Mouse (Mus musculus) layer of hippocampus, postnatal 36 days (tissue): ENCODE results near the gene Larp1b. TPM values are rescaled to one million over a fixed set of nuclear protein-coding genes. Genes with fewer than 3 reads are reported as not detected.
"Not testable (repeated sequence)": the region's sequence is repeated elsewhere in the genome, so short reads cannot be mapped to it uniquely, and the experiment has no call there.

Source experiments
- DNase-seq, 2 experiments: peaks; one replicate each; pipeline ENCODE4 v3.0.0; 2022
- total RNA-seq, 2 experiments: library from RNA; stranded (reverse); gene quantifications; 2 replicates each; pipeline ENCODE4 v1.2.3; 2021

The Larp1b gene
- total RNA-seq = 10 to 100 TPM; 15.3 to 16.3 TPM

GRCm38 (mm10) chr3:40949170-40949902, at the start of gene Larp1b:
Gene Larp1b, plus strand, starts transcription at chr3:40949828.
- peak; percentile 99 for DNase-seq

DNA sequence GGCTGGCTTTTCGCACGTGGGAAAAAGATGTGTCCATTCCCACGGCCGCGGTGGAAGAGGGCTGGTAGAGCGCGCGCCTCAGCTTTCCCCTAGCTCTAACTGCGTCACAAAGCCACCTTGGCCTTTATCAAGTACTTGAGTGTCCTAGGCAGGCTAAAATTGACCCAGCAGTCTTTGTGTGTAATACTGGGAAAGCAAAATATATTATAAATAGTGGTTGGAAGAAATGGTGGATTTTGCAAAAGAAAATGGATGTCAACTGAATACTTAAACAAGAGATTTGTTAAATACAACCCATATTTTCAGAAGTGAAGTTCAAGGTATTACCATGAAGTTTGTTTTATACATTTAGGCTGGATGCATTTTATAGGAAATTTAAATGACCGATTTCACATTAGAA, 47.2 kb upstream of the Larp1b start, which contains the start of gene 1700034I23Rik:
TSS of gene 1700034I23Rik (minus strand) at position 101 of the 400 bp plus-strand sequence.
- DNase-seq = not testable (repeated sequence)

DNA sequence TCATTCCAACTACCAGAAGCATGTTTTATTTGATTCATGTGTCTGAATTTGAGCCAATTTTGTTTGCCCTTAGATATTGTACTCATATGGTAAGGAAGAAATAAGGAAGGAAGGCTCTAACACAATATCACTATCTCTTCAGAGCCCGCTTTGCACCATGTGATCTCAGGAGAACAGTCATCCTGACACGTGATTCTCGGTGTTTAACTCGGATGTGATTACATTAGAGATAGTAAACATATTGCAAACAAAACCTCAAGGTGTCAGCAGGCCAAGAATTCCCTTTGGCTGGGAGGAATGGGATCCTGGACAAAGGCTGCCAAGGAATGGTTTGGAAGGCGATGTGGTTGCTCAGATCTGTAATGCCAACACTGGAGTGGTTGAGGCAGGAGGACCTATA, 11.4 kb upstream of the Larp1b start:
- DNase-seq = no peak

DNA sequence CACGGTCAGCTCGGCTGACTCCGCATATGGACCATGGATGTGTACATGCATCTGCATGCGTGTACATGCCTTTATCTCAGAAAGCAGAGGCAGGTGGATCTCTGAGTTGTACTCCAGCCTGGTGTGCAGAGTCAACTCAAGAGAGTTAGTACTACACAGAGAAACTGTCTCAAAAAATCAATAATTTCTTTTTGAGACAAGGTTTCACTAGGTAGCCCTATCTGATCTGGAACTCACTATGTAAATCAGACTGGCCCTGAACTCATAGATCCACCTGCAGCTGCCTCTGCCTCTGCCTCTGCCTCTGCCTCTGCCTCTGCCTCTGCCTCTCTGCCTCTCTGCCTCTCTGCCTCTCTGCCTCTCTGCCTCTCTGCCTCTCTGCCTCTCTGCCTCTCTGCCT, 11.0 kb upstream of the Larp1b start:
- no peak for DNase-seq

GRCm38 (mm10) chr3:40939019-40939418, 10.6 kb upstream of the Larp1b start:
- DNase-seq = no peak

DNA sequence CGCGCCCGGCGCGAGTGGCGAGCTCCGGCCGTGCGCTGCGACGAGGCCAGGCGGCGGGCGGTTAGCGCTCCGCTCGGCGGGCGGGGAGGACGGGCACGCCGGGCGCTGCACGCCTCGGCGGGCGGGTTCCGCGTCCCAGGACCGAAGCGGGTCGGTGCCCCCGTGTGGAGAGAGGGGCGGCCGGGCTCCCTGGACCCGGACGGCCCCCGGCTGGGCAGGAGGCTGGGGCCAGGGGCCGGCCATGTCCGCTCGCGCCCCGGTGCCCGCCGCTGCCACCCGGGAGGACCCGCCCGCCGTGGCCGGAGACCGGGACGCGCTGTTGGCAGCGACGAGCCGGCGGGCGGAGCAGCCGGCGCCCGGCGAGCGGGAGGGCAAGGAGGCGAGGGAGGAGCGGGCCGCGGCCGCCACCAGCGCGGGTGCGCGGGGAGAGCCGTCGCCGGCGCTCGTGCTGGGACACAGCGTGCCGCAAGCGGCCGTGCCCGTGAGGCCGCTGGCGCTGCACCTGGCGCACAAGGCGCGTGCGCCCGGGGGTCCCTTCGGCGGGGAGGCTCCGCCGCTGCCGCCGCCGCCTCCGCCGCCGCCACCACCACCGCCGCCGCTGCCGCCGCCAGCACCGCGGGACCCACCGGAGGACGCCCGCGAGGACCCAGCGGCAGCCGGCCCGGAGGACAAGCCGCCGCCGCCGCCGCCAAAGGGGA, 424 bp downstream of the Larp1b start:
- DNase-seq = no peak

- DNase-seq = peak; percentile 24 to 31
These were observed 1.1 kb downstream of the Larp1b start for GRCm38 (mm10) chr3:40950601-40951201.

DNA sequence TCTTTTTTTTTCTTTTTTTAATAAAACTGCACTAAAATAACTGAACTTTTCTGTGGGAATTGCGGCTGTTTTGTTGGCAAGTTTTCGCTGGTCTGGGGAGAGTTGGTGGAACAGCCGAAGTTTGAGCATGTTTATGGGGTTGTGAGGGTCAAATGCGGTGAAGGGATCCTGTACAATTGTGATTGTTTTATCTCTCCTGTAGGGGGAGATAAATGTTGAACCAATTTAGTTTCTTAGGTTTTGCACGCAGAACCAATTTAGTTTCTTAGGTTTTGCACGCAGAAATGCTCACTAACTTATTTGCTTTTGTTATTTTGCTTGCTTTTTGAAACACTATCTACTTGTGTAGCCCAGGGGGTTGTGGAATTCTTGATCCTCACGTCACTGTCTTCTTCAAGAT, 1.7 kb downstream of the Larp1b start:
- no peak for DNase-seq

DNA sequence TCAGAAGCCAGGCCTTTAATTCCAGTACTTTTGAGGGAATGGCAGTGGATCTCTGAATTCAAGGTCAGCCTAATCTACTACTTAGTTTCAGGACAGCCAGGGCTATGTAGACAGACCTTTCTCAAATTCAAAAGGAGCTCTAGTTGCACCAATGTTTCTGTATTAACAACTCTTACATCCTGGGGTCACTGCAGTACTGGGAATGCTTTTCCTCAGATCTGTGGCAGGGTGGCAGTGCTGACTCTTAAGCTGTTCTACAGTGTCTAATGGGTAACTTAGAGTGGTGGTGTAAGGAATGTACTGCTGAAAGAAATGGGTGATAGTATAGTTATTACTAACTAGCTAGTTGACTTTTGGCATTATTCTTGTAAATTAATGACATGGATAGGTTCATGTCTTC, 3.0 kb downstream of the Larp1b start:
- DNase-seq = no peak

DNA sequence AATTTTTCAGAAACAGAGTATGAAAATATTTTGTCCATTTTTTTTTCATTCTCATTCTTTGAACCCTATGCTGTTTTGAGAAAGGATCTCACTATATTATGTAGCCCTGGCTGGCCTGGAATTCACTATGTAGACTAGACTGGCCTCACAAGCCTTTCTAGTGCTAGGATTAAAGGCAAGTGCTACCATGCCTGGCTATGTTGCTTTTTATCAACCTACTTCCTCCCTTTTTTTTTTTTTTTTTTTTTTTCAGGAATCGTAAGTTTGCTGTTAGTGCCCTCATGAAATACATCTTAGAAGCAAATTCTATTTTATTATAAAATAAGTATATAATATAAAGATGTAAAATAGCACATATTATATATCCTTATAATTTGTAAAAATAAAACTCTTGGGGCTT, 5.2 kb downstream of the Larp1b start:
- no peak for DNase-seq

DNA sequence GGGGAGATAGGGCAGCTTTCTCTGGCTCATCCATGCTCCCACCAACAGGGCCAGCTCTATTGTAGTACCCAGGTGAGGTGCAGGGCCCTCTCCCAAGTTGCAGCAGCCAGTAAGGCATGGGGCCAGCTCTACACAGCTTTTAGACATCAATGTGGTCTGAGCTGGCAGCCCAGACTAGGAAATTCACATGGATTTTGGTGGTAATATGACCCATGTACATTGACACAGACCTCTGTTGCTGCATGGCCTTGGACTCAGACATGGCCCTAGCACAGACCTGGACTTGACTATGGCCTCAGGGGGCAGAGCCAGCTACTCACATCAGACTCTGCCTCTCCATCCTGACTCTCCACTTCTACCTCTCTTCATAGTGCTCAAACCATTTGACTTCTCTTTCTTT, 9.2 kb downstream of the Larp1b start:
- DNase-seq = no peak

DNA sequence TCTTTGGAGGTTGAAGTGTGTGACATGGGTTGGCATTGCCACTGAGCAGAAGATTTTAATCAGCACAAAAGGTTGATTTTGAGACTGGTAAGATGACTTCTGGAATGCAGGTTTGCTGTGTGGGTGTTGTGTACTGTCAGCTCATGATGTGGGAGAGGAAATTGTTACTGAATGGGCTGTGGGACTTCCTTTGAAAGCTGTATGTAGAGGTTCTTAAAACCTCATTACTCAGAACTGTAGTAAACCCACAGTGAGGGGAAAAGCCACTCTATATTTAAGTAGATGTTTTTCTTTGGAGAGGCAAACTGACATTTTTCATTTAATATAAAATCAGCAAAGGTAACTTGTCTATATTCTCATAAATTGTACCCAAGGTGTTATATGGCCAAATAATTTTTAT, 31.1 kb downstream of the Larp1b start:
- no peak for DNase-seq

GRCm38 (mm10) chr3:40987539-40987938, 37.9 kb downstream of the Larp1b start:
- no peak for DNase-seq

DNA sequence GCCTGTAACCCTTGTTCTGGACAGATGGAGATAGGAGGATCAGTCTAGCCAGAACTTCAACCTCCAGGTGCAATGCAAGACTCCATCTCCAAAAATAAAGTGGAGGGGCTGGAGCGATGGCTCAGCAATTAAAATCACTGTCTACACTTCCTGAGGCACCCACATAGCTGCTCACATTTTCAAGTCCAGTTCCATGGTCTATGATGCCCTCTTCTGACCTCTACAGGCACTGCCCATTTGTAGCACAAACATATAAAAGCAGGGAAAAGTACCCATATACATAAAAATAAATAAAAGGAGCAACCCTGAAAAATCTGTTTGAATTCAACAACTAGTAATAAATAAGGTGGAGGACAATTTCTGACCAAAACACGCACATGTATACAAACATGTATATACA, 39.1 kb downstream of the Larp1b start:
- no peak for DNase-seq

DNA sequence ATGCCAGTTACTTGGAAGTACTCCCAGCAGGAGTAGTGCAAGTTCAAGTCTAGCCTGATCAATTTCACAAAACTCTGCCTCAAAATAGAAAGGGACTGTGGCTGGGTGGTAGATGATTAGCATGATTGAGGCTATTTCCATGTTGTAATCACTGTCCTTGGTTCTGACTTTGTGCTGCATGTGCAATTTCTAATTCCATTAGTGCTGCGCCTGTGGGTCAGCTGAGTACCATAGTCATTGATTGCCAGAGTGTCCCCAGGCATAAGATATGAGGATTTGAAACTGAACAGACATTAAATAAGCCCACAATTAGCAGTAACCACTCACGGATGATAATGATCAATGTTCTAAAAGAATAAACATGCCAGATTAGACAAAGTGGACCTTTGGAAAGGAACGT, 41.9 kb downstream of the Larp1b start:
- DNase-seq = no peak

- DNase-seq = no peak
These were observed 45.5 kb downstream of the Larp1b start for GRCm38 (mm10) chr3:40995161-40995560.

GRCm38 (mm10) chr3:41009315-41009714, 59.7 kb downstream of the Larp1b start:
- DNase-seq = no peak

GRCm38 (mm10) chr3:41009990-41010389, 60.4 kb downstream of the Larp1b start:
- peak; percentile 10 to 14 for DNase-seq

DNA sequence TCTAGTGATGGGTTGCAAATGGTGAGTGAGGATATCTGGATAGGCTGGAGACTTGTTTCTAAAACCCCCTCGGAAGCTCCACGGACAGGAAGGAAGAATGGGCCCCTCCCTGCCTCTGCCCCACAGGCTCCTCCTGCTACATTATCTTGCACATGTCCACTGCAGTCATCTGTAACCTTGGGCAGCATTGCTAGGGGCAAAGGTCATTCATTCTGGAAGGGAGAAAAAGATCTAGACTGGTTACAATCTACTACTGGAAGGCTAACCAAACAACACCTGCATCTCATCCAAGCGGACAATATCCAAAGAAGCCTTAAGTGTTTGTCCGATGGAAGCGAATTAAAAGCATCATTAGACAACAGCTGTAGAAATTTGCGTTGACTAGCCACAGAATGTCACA, 61.1 kb downstream of the Larp1b start:
- no peak for DNase-seq

DNA sequence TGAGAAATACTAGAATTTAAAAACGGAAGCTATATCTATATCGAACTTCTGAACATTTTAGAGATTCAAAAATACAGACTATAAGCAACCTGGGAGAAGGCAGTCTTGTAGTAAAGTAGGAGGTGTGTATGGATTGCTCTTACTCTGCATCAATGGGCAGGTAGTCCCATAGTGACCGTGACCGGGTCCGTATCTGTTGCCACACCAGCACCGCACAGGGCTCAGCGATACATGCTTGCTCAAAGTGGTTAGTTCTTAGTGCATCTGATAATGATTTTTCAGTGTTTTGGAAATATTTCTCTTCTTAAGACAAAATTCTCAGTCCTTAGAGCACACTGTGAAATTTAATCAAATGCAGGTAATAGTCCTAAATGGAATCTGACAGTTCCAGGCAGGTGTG, 62.8 kb downstream of the Larp1b start:
- DNase-seq = no peak

- DNase-seq = no peak
These were observed 65.3 kb downstream of the Larp1b start for GRCm38 (mm10) chr3:41014946-41015345.

- DNase-seq = no peak
These were observed 68.5 kb downstream of the Larp1b start for GRCm38 (mm10) chr3:41018022-41018608.

- no peak for DNase-seq
These were observed 71.1 kb downstream of the Larp1b start for GRCm38 (mm10) chr3:41020687-41021086.
